Mouse (Mus musculus) limb, embryonic 10.5 days (tissue): ENCODE data around the gene Hpgd. TPM values are rescaled to one million over a fixed set of nuclear protein-coding genes. Genes with fewer than 3 reads are reported as not detected.

Source experiments
- DNase-seq: peaks from one replicate; pipeline ENCODE4 v3.0.0-alpha.2; 2017; ENCODE audit warnings: low spot score
- H3K27ac ChIP-seq: fragments of 300-500 bp; sonication (generic); 2 replicates; pipeline ENCODE4 v1.5.1; 2016; ENCODE audit warnings: mild to moderate bottlenecking
- H3K27me3 ChIP-seq: fragments of 300-500 bp; sonication (generic); 2 replicates; pipeline ENCODE4 v1.6.1; 2016; ENCODE audit warnings: low read depth, mild to moderate bottlenecking; ENCODE audit not compliant: poor library complexity, severe bottlenecking
- H3K36me3 ChIP-seq: fragments of 300-500 bp; sonication (generic); 2 replicates; pipeline ENCODE4 v1.6.1; 2016; ENCODE audit warnings: mild to moderate bottlenecking, moderate library complexity
- H3K4me1 ChIP-seq: fragments of 300-500 bp; sonication (generic); 2 replicates; pipeline ENCODE4 v1.6.1; 2016
- H3K4me3 ChIP-seq: fragments of 300-500 bp; sonication (generic); 2 replicates; pipeline ENCODE4 v1.5.1; 2016; ENCODE audit warnings: mild to moderate bottlenecking, moderate library complexity
- H3K9me3 ChIP-seq: fragments of 300-500 bp; sonication (generic); replicated peaks from 2 replicates; pipeline ENCODE4 v1.6.1; 2016; ENCODE audit warnings: mild to moderate bottlenecking
- WGBS: fragments of 180-500 bp; shearing (Covaris S2); methylation state at CpG from one replicate; pipeline ENCODE4 v1.1.7; 2016; 5-methylcytosine and 5-hydroxymethylcytosine counted together
- polyA plus RNA-seq: library from polyadenylated mRNA; unstranded; fragments of >200 nt; fragmentation: Nextera tagmentation; extraction: Ambion mirVana; gene quantifications from 2 replicates; pipeline ENCODE4 v1.2.1, GENCODE M21; 2016

Gene Hpgd
- polyA plus RNA-seq, 1 experiment from 2014 or later = 10.6 TPM

GRCm38 (mm10) chr8:56336771-56337170 lies 42.4 kb downstream of the Hpgd start:
- Histone ChIP-seq H3K4me1 (no peaks in the 10 kb centered on the region), H3K4me3 (no peak overlapping the region), H3K36me3 (no peaks in the 10 kb centered on the region), H3K27me3 (no peaks in the 10 kb centered on the region), H3K27ac (no peak overlapping the region), H3K9me3 (no peaks in the 10 kb centered on the region)
- WGBS = 84% methylated on average over 8 of the region's 8 CpGs
- no peak for DNase-seq

- H3K27me3 ChIP-seq = no peaks in the 10 kb centered on the region
- WGBS = 94% methylated on average over 6 of the region's 6 CpGs
- no peak overlapping the region for H3K4me3 ChIP-seq
- H3K4me1 ChIP-seq = no peaks in the 10 kb centered on the region
- no peaks in the 10 kb centered on the region for H3K36me3 ChIP-seq
- no peak overlapping the region for H3K27ac ChIP-seq
- H3K9me3 ChIP-seq = no peaks in the 10 kb centered on the region
- DNase-seq = no peak
Measured at GRCm38 (mm10) chr8:56343505-56343904, 49.1 kb downstream of the Hpgd start.

- H3K4me1 ChIP-seq = no peaks in the 10 kb centered on the region
- no peaks in the 10 kb centered on the region for H3K9me3 ChIP-seq
- no peaks in the 10 kb centered on the region for H3K36me3 ChIP-seq
- DNase-seq = no peak
- no peak overlapping the region for H3K4me3 ChIP-seq
- H3K27me3 ChIP-seq = no peaks in the 10 kb centered on the region
- WGBS = 67% methylated on average over 2 of the region's 2 CpGs
- H3K27ac ChIP-seq = no peak overlapping the region
Measured at GRCm38 (mm10) chr8:56343940-56344339, 49.6 kb downstream of the Hpgd start.

- H3K4me1 ChIP-seq = no peaks in the 10 kb centered on the region
- H3K27ac ChIP-seq = no peak overlapping the region
- H3K9me3 ChIP-seq = no peaks in the 10 kb centered on the region
- H3K27me3 ChIP-seq = no peaks in the 10 kb centered on the region
- H3K4me3 ChIP-seq = no peak overlapping the region
- DNase-seq = no peak
- 82% methylated on average over 1 of the region's 1 CpGs for WGBS
- H3K36me3 ChIP-seq = no peaks in the 10 kb centered on the region
Measured at GRCm38 (mm10) chr8:56344359-56344758, 50.0 kb downstream of the Hpgd start.

GRCm38 (mm10) chr8:56345641-56346420 lies 51.4 kb downstream of the Hpgd start:
- Histone ChIP-seq H3K4me1 (no peaks in the 10 kb centered on the region), H3K27ac (no peak overlapping the region), H3K27me3 (no peaks in the 10 kb centered on the region), H3K9me3 (no peaks in the 10 kb centered on the region), H3K4me3 (no peak overlapping the region), H3K36me3 (no peaks in the 10 kb centered on the region)
- 94% methylated on average over 5 of the region's 5 CpGs for WGBS
- no peak for DNase-seq

GRCm38 (mm10) chr8:56363180-56363579 lies 68.8 kb downstream of the Hpgd start:
- Histone ChIP-seq H3K27ac (no peak overlapping the region), H3K36me3 (no peaks in the 10 kb centered on the region), H3K4me1 (no peaks in the 10 kb centered on the region), H3K9me3 (no peaks in the 10 kb centered on the region), H3K4me3 (no peak overlapping the region), H3K27me3 (no peaks in the 10 kb centered on the region)
- 86% methylated on average over 2 of the region's 2 CpGs for WGBS
- DNase-seq = no peak
